Mouse (Mus musculus) left cerebral cortex, adult 9 months (tissue): ENCODE measurements at regions not wholly inside any gene's neighbourhood (a gene's known extent, or its start where the extent isn't known, plus 50 kb on each side); places are given as distances from the start of the nearest gene placed in this dataset.

Source experiments
- DNase-seq, 2 experiments: peaks; one replicate each; pipeline ENCODE4 v3.0.0; 2022; ENCODE audit warnings: low spot score in 2 of 2

DNA sequence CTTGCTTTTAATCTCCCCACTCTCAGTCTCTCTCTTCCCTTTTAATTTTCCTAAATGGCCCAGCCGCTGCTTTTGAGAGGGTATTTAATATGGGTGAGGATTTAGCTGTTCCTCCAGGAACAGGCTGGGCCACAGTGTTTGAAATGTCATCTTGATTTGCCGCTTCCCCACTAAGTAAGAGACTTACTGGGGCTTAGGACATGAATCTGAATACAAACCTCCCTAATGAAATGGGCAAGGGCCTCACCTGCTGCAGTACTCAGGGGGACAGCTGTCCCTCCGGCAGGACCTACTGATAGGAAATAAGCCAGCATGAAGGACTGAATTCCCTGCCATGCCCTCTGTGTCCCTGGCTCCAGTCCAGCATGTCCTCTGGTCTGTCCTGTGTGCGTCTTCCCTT lies 50.6 kb upstream of the Prr23a1 start:
- no peak for DNase-seq

DNA sequence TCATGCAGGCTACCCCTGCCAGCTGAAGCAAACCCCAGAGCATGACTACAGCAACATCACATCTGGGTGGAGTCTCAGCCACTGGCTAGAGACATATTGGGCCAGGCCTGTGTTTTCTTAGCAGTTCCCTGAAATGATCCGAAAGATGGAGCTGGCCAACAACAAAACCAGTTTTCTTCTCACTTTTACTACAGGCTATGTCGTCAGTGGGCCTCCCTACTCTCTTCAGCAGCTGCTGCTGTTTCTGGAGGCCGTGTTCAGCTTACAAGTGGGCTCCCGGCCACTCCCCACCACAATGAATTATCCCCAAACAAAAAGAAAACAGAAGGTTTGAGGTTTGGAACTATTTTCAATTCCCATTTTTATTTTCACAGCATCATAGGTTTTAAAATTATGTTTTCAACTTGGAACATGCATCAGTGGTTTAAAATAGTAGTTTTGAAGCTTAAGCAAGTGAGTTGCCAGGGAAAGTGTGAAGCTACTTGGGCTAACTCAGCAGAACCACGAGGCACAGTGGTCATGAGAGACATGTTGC lies 68.6 kb upstream of the Prr23a1 start:
- peak in 1 of 2 experiments; percentile 3 for DNase-seq

DNA sequence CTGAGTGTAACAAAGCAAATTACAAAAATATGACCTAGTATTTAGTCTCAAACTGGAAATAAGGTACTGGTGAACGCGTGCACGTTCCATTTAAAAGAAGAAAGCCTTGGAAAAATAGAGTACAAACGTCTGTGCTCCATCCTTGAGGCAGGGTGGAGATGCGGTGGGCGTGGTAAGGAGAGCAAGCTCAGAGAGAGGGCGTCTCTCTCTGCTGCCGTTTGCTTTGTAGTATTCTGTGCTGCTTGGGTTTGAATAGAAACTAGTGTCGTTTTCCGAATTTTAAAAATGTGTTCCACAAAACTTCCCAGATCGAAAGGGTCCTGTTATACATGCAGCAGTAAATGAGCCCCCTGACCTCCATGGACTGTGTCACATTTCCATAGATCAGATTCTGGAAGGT lies 69.1 kb upstream of the Prr23a1 start:
- DNase-seq = no peak

DNA sequence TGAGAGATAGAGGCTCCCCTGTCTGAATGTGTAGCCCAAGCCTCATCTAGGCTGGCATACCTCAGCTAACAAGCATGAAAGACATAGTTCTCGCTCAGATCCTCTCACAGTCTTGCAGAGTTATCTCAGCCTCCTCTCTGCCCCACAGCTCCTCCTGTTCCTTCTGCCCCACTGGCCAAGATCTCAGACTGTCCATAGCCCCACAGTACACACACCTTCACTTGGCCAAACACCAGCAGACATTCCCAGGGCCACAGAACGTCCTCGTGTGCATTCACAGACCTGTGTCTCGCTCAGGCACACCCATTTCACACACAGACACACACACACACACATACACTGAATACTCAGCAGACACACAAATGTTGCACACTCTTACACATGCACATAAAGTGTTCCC lies 87.5 kb upstream of the Prr23a1 start:
- no peak for DNase-seq

DNA sequence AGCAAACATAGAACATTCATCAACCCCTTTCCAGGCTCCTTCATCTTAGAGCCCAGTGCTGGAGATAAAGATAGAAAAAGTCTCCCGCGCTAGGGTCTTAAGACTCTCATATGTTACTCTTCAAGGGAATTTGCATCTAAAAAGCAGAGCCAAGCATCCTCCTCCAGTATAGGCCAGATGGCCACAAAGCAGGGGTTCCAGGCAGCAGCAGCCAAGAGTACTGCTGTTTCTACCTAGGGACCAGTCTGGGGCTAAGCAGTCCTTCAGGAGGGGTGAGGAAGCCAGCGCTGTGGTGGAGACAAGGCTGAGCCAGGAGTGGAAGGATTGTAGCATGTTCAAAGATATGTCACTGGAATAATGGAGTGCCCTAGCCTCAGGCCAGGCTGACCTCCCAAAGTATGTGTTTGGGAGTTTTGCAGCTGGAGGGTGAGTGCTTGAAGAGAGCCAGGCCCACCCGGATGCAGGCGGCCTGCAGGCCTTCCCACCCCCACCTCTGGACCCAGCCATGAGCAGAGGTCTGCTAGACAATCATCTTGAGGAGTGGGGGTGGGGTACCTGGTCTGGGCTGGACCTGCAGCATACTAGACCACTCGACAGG lies 88.8 kb upstream of the Prr23a1 start:
- no peak for DNase-seq

DNA sequence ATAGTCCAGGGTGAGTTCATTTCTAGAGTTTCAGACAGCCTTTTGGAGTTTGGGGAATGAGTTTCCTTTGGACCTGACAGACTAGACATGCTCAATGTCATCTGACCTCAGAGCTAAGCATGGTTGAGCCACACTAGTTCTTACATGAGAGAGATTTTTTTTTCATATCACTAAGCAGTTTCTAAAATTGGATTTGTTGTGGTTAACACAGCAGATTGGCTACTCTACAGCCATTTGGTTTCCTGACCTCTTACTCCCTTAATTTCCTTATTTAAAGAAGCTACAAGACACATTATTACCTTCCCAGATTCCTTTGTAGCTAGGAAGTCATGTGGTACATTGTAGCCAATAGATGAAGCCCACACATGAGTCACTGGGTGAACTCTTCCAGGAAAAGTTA lies 98.5 kb upstream of the Prr23a1 start:
- DNase-seq = no peak

DNA sequence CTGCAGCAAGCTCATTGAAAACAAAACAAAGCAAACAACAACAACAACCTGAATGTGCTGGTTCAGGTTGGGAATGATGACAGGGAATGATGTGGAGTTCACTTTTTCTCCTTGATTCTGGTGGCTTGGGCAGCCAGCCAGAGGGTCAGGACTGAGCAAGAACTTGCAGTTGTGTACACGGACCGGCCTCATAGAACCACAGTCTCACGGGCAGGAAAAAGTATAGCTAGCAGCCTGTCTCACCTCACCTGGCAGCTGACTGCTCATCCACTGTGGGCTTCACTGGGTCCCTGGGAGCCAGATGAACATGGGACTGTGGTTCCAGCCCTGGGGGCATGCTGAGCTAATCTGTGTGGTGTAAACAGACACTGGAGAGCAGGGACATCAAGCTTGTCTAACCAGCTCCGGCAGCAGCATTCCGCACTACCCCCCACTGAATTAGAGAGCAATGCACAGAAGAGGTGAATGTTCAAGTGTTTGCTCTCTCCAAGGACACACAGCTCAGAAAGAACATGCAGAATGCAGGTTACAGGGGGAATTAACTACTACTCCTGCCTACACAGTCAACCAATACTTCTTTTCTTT lies 114.9 kb upstream of the Prr23a1 start:
- DNase-seq = no peak

DNA sequence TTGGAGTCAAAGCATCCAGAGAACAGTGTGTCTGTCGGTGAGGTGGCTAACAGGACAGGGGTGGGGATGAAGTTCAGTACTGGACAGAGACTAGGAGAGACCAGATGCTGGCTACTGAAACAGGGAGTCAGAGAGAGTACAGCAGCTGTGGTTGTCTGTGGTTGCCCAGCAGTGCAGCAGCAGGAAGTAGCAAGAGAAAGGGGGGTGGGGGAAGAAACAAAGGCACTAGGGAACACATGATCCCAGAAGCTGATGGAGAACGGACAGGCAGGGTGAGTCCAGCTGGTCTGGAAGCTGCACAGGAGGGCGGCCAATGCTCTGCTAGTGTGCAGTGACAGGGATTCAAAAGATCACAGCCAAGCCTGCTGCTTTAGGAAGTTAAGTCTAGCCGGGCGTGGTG lies 115.7 kb upstream of the Prr23a1 start:
- DNase-seq = no peak

DNA sequence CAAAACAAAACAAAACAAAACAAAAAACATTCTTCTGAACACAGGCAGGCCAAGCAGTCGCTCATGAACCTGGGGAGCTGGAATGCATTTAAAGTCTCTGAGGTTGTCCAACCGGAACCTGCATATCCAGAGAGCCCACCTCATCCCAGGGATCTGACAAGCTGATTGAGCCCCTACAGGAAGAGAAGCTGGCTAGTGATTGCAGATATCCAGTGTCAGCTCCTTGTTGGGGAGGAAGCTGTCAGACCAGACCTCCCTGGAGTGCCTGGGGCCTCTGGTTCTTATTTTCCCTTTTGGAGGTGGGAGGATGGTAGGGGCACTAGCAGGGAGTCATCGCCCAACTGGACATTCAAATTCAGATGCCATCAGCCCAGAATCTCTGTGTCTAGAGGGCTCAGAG lies 119.4 kb upstream of the Prr23a1 start:
- no peak for DNase-seq

DNA sequence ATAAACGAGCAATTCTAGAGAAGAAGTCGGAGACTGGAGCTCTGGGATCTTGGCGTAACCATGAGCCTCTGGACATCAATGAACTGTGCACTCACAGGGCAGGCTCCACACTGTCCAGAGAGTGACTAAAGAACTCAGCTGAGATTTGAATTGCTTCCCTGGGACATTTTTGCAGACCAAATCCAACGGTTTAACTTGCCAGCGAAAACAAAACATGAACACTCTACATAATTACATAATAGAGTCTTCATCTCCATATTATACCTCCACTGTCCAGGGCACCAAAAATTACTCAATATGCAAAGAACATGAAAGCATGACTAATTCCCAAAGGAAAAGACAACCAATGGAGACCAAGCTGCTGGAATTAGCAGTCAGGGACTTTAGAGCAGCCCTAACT lies 119.9 kb upstream of the Mrps22 start:
- DNase-seq = no peak

DNA sequence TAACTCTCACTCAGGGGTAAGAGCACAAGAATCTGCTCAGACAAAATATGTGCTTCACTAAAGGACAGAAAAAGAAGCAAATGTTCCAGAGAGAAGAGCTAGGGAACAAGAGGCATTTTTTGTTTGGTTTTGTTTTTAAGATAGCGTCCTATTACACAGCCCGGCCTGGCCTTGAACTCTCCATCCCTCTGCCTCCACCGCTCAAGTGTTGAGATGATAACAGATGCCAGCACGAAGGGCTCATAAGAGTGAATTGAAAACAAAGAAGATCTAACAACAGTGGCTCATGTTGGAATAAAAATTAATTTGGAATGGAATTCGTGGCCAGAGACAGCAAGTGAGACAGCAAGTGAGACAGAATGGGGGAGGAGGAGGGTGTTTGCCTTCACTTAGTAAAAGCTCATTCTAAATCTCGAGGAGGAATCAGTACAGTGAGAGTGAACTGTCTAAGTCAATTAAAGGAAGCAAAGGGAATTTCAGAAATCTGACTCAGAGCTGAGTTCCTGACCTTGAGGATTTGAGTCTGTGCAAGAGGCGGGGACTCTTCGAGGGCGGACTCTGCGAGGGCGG lies 116.3 kb upstream of the Mrps22 start:
- no peak for DNase-seq

DNA sequence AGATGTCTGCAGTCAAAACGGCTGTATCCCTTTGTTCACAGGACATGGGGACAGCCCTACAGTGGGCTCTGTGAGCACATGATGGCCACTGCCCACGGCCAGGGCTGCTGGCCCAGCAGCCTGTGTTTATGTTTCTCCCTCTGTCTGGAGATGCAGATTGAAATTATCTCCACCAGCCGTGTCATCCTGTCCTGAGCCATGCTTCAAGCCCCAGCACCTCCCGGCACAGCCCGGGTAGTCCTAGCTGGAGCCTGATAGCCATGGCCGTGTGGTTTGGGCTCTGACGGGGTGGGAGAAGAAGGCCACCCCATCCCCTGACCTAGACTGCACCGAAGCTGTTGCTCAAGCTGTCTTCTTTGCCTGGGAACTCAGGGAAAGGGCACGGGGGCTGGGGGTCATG lies 113.2 kb upstream of the Mrps22 start:
- no peak for DNase-seq

DNA sequence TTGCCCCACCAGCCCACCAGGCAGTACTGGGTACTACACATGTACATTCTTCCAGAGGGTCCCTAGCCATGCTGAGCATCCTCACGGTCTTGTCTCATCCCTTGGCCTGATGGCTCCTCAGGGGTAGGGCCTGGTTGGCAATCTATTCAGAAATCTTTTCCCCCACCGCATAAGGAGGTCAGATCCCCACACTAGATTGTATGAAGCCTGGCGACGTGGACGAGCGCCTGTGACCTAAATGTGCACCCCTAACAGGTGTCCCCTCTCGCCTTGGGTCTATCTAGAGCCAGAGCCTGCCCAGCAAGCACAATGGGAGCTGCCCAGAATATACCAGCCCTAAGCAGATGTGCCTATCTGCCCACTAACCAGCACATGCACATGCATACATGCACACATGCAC lies 111.4 kb upstream of the Mrps22 start:
- DNase-seq = no peak

DNA sequence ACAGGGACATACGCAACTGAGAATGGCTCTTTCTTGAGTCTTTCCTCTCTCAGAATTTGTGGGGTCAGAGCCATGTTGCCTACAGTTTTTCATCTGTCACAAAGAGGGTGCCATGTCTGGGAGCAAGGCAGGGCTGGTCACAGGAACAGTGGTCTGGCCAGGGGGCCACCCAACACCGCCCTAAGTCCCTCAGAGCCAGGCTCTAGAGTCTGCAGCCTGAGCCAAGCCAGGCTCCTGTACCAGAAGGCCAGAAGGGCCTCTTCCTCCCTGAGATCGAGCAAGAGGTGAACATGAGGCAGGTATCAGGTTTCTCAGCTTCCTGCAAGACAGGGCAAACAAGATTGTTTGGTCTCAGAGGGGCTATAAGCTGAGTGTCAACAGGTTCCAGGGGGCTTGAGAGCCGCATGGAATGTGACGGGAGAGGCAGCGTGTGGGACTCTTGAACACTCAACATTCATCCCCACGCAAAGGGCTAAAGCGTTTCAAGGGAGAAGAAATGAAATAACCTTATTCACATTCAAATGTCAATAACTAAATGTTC lies 110.6 kb upstream of the Mrps22 start:
- no peak for DNase-seq

DNA sequence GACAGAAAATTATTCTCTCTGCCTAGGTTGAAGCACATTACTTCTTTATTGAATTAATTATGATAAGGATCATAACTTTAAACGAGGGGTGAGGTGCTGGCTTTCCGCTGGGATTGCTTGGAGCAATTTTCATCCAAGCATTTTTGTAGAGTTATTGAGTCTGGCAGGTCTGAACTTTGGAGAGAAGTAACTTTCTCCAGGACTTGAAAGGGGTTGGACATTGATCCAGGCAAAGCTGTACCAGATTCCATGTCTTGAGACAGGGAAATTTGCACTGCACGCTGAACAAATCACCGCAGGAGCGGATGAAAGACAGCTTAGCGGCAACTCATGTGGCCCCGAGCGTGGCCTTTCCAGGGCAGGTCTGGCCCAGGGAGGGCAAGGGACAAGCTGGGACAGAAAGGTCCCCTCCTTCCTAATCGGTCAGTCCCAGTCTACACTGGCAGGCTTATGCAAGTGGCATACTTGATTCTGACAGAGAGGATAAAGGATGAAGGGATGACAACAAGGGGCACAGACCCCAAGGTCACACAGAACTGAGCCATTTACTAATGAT lies 108.8 kb upstream of the Mrps22 start:
- no peak for DNase-seq

DNA sequence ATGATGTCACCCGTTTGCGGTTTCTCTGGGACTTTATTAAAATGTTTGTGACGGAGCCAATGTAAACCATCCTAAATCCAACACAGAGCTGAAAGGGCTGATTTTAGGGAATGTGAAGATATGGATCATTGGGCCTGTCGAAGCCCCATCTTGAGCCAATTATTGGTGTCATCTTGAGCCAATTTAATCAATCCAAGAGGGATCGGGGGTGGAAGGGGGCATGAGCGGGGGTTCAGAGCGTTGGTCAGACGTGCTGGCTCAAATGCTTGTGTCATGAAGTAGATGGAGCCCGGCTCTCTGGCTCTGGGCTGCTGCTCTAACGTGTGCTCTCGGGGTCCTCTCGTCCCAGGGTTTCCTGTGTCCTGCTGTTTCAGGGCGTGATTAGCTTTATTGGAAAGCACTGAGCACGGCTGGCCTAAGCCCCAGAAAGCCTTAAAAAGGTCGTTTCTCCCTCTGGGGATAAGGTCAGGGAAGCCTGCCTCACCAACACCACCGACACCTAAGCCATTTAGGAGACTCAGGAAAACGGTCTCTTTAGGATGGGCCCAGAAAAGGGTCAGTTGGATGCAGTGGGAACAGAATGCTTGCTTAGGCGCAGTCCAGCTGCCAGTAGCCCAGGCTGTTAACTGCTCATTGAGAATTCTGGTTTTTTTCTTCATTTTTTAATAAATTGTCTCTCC lies 106.7 kb upstream of the Mrps22 start:
- no peak for DNase-seq

DNA sequence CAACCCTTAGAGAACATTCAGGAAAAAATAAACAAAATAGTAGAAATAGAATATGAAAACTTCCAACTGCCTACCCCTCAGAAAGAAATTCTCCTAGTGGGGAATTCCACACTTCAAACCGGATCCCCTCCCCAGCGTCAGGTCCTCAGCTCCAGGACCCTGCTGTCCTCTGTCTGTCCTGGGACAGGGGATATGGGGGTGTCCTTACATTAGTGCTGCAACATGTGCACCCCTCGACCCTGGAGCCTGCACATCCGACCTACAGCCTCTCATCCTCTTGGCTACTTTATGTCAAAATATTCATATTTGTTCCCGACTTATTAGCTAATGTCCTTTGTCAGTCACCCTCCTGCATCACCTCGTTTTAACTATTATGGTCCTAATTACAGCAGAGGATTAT lies 106.0 kb upstream of the Mrps22 start:
- no peak for DNase-seq

DNA sequence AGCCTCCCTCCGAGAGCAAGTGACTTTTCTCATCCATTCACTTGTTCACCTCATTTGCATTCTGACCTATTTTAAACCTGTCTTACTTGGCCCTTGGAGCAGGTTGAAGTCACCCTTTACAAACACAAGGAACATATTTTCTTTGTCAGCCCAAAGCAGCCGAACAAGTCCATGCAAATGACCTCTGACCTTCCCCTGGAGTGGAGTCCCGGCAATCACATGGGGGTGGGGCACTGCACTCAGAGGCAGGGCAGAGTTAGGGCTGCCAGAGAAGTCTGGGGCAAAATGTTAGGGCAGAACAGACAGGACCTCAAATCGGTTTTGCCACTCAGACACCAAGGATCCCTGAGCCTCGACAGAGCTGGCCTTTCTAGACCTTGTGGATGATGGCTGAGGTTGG lies 102.7 kb upstream of the Mrps22 start:
- no peak for DNase-seq

DNA sequence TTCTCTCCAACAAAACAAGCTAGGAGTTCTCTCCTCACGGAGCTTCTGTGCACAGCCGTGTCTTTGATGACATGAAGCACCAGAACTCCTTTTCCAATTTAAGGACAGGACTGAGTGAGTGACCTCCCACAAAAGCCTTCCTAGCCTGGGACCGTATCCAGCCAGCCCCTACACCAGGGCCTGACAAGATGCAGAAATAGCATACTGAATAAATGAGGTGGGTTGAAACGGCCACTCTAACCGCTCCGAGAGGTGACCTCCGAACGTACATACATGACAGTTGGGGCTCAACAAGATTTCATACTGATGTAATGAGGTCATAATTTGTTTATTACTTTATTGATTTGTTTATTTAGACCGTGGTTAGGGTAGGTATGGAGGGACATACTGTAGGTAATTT lies 101.9 kb upstream of the Mrps22 start:
- no peak for DNase-seq

DNA sequence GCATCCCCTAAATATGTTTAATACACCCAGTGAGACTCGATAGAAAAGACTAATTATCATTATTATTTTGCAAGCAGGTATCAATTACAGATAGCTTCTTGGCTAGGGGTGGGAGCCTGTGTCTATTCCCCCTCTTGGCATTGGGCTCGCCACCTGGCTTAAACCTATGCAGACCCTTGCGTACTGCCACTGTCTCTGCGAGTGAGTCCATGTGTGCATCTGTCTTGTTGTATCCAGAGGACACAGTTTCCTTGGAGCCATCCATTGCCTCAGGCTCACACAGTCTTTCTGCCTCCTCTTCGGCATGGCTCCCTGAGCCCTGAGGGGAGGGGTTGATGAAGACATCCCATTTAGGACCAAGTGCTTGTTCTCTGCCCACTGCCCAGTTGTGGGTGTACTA lies 99.1 kb upstream of the Mrps22 start:
- no peak for DNase-seq

DNA sequence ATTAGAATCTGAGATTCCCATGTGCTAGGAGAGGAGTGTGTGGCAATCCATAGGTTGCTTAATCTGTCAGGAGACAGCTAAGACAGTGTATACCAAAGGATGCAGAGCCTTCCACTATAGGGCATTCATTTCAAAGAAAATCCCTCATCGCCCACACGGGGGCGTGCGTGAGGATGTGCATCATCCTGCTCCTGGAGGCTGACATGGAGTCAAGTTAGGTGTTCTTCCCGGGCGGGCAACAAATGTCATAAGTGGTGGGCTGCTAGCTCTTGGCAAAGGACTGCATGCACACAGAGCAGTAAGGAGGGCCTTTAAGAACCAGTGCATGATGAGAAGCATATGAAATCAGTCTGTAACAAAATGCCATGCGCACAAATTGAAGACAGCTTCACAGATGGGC lies 95.7 kb upstream of the Mrps22 start:
- DNase-seq = no peak

DNA sequence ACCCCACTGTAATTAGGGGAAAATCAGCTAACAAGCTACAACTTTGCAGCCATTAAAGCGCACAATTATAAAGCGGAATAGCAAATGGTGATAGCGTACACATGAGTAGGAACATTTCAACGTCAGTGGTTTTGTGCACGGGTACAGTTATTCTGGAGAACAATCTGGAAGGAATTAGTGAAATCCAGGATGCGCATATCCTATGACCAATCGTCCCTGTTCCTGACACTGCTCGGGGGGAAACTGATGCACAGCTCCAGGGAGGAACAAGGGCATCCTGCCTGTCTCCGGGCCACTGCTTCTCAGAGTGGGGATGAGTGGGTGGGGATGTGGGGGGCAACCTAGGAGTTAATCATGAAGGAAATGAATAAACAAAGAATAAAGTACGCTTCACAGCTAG lies 93.6 kb upstream of the Mrps22 start:
- DNase-seq = no peak
